Comparison of ENCODE assay signal across 17 mouse cellular contexts in genomic region chr11:43182401-43182800, GRCm38 (mm10). TPM values are rescaled to one million over a fixed set of nuclear protein-coding genes. Genes with fewer than 3 reads are reported as not detected.
DNase-seq lines count a peak whose midpoint lies in the region; ATAC-seq and TF ChIP-seq lines count a peak whose summit lies in the region.
"Had no signal": no experiment of that assay in that cellular context is flagged by ENCODE, and none has a peak within 500 bp of the region (broad histone marks: within the 10 kb centered on the region; RNA-seq: fewer than 3 reads in every experiment).

No protein-coding gene starts in this region.

- DNase-seq in kidney, adult 2 months = peak; percentile 16
- DNase-seq in kidney, adult 8-10 months = no peak
- DNase-seq in 3T3-L1 (ENCODE audit: low read depth, low spot score) = peak; percentile 33
- peak; percentile 52 for DNase-seq in kidney, postnatal 0 days (ENCODE audit: low spot score)
- peak; percentile 30 for DNase-seq in lung, postnatal 25 days (ENCODE audit: low spot score)
- DNase-seq: cerebellum, adult 11 months; embryo, embryonic 11 days; forebrain, postnatal 0 days; left cerebral cortex, postnatal 4 days; liver; right cerebral cortex, postnatal 25 days; thymus, adult 18-20 months had no signal

- ATAC-seq in kidney, postnatal 0 days (replicated peaks; ENCODE audit: low FRiP score, low read depth) = no peak
- ATAC-seq in forebrain, embryonic 12.5 days (ENCODE audit: low FRiP score) = no peak
- ATAC-seq in hindbrain, embryonic 13.5 days (ENCODE audit: low FRiP score) = no peak
- ATAC-seq: forebrain, postnatal 0 days; midbrain, embryonic 16.5 days had no signal

- H3K4me1 ChIP-seq in kidney, adult 2 months (ENCODE audit: control insufficient read depth, insufficient read depth, low read length) = no peaks in the 10 kb centered on the region
- no peaks in the 10 kb centered on the region for H3K4me1 ChIP-seq in kidney, postnatal 0 days (replicated peaks; ENCODE audit: insufficient read depth, low read length)
- no peaks in the 10 kb centered on the region for H3K4me1 ChIP-seq in forebrain, embryonic 12.5 days
- no peaks in the 10 kb centered on the region for H3K4me1 ChIP-seq in hindbrain, embryonic 13.5 days (replicated peaks)
- H3K4me1 ChIP-seq: stomach, embryonic 15.5 days had no signal

- no peaks in the 10 kb centered on the region for H3K27me3 ChIP-seq in kidney, adult 2 months (replicated peaks; ENCODE audit: control insufficient read depth, insufficient read depth, low read length)
- H3K27me3 ChIP-seq in kidney, postnatal 0 days (ENCODE audit: insufficient read depth, low read length) = no peaks in the 10 kb centered on the region
- no peaks in the 10 kb centered on the region for H3K27me3 ChIP-seq in forebrain, embryonic 12.5 days
- H3K27me3 ChIP-seq in hindbrain, embryonic 13.5 days = no peaks in the 10 kb centered on the region
- H3K27me3 ChIP-seq: stomach, embryonic 15.5 days had no signal

- 57% methylated on average over 2 of the region's 2 CpGs for WGBS in kidney, adult 2 months
- 40% methylated on average over 2 of the region's 2 CpGs for WGBS in kidney, postnatal 0 days
- 89% methylated on average over 2 of the region's 2 CpGs for WGBS in forebrain, embryonic 12.5 days
- WGBS in hindbrain, embryonic 13.5 days = 87% methylated on average over 2 of the region's 2 CpGs

- no peaks in the 10 kb centered on the region for H3K36me3 ChIP-seq in kidney, adult 2 months (ENCODE audit: control insufficient read depth, insufficient read depth, low read length)
- no peaks in the 10 kb centered on the region for H3K36me3 ChIP-seq in kidney, postnatal 0 days (ENCODE audit: insufficient read depth, low read length)
- H3K36me3 ChIP-seq in forebrain, embryonic 12.5 days (replicated peaks) = no peaks in the 10 kb centered on the region
- H3K36me3 ChIP-seq in hindbrain, embryonic 13.5 days = no peaks in the 10 kb centered on the region
- H3K36me3 ChIP-seq: stomach, embryonic 15.5 days had no signal

- TF ChIP-seq POLR2A in kidney, adult 2 months (IDR thresholded peaks at IDR 0.05; ENCODE audit: low read depth, low read length) = no peak

- TF ChIP-seq CTCF in kidney, adult 2 months (conservative IDR thresholded peaks at IDR 0.05; ENCODE audit: insufficient read depth, insufficient read length, low read depth, low read length) = no peak
- TF ChIP-seq CTCF in kidney, postnatal 0 days (IDR thresholded peaks at IDR 0.05; ENCODE audit: low read depth) = no peak

- no peak overlapping the region for H3K4me3 ChIP-seq in kidney, adult 2 months (ENCODE audit: insufficient read depth, low read depth, low read length)
- no peak overlapping the region for H3K4me3 ChIP-seq in kidney, postnatal 0 days (replicated peaks; ENCODE audit: low read depth, low read length)
- H3K4me3 ChIP-seq in forebrain, embryonic 12.5 days (replicated peaks) = no peak overlapping the region
- H3K4me3 ChIP-seq in hindbrain, embryonic 13.5 days = no peak overlapping the region
- H3K4me3 ChIP-seq: stomach, embryonic 15.5 days had no signal

- no peak overlapping the region for H3K9ac ChIP-seq in kidney, postnatal 0 days (ENCODE audit: low read depth, low read length)
- H3K9ac ChIP-seq in forebrain, embryonic 12.5 days = no peak overlapping the region
- H3K9ac ChIP-seq in hindbrain, embryonic 13.5 days = no peak overlapping the region
- H3K9ac ChIP-seq: forebrain, postnatal 0 days; stomach, embryonic 15.5 days had no signal

- H3K4me2 ChIP-seq in kidney, postnatal 0 days (ENCODE audit: low read length) = no peak overlapping the region
- H3K4me2 ChIP-seq in forebrain, embryonic 12.5 days = no peak overlapping the region
- no peak overlapping the region for H3K4me2 ChIP-seq in hindbrain, embryonic 13.5 days
- H3K4me2 ChIP-seq: stomach, embryonic 15.5 days had no signal

- H3K9me3 ChIP-seq in kidney, postnatal 0 days (replicated peaks; ENCODE audit: low read length) = no peaks in the 10 kb centered on the region
- no peaks in the 10 kb centered on the region for H3K9me3 ChIP-seq in forebrain, embryonic 12.5 days
- no peaks in the 10 kb centered on the region for H3K9me3 ChIP-seq in hindbrain, embryonic 13.5 days
- H3K9me3 ChIP-seq: stomach, embryonic 15.5 days had no signal

- H3K27ac ChIP-seq in kidney, adult 2 months (ENCODE audit: insufficient read depth, low read depth, low read length) = no peak overlapping the region
- no peak overlapping the region for H3K27ac ChIP-seq in kidney, postnatal 0 days
- H3K27ac ChIP-seq in forebrain, embryonic 12.5 days = no peak overlapping the region
- H3K27ac ChIP-seq in hindbrain, embryonic 13.5 days = no peak overlapping the region
- H3K27ac ChIP-seq: stomach, embryonic 15.5 days had no signal

RNA-seq across cellular contexts. Expression of gene Atp10b, which starts 32.7 kb away (rescaled TPM):
- polyA plus RNA-seq in kidney, adult 2 months (2012; rRNA removed) = 1.5 and 2.2 TPM in 2 replicates
- polyA plus RNA-seq in kidney, postnatal 0 days (2015; fragmentation: Nextera tagmentation; extraction: Ambion mirVana) = 0.87 and 1.0 TPM in 2 replicates
- polyA plus RNA-seq in forebrain, embryonic 12.5 days (2016; fragmentation: Nextera tagmentation; extraction: Ambion mirVana) = 0.10 and 0.21 TPM in 2 replicates
- 0.52 and 0.60 TPM in 2 replicates for polyA plus RNA-seq in hindbrain, embryonic 13.5 days (2015; fragmentation: Nextera tagmentation; extraction: Ambion mirVana)
- polyA plus RNA-seq: heart, embryonic 14.5 days had no signal

Comparison
In these comparisons a context has a peak if more than half of its experiments do, and no peak if none do; other contexts are left out.
1. DNase-seq: peak in kidney, adult 2 months (single experiment), 3T3-L1 (single experiment), kidney, postnatal 0 days (single experiment) and lung, postnatal 25 days (single experiment); none in kidney, adult 8-10 months (0 of 2).